Mouse (Mus musculus) erythroblast, embryonic 14.5 days (primary cell): Measurements from ENCODE around the gene Rhog. TPM values are rescaled to one million over a fixed set of nuclear protein-coding genes. Genes with fewer than 3 reads are reported as not detected.
A peak's percentile ranks its signal among the peaks of the same experiment; 100 is the strongest.

ENCODE experiments used
- H3K27me3 ChIP-seq: 2 replicates; pipeline ENCODE4 v1.6.1; 2012; ENCODE audit warnings: inconsistent platforms; ENCODE audit not compliant: control insufficient read depth
- H3K36me3 ChIP-seq: 2 replicates; pipeline ENCODE4 v1.6.1; 2012; ENCODE audit warnings: mild to moderate bottlenecking, inconsistent platforms; ENCODE audit not compliant: control insufficient read depth
- H3K4me1 ChIP-seq: 2 replicates; pipeline ENCODE4 v1.6.1; 2012; ENCODE audit warnings: inconsistent platforms; ENCODE audit not compliant: control insufficient read depth
- H3K4me3 ChIP-seq: replicated peaks from 2 replicates; pipeline ENCODE3; 2012; ENCODE audit warnings: moderate library complexity, mild to moderate bottlenecking, inconsistent platforms
- H3K9me3 ChIP-seq: 2 replicates; pipeline ENCODE4 v1.6.1; 2012; ENCODE audit warnings: low read length, inconsistent platforms, mixed read lengths; ENCODE audit not compliant: control insufficient read depth
- GATA1 ChIP-seq: IDR thresholded peaks from 2 replicates; pipeline ENCODE4 v1.6.1; 2012; ENCODE audit warnings: low read length, inconsistent platforms, mixed read lengths
- TAL1 ChIP-seq: IDR thresholded peaks from 3 replicates; pipeline ENCODE4 v1.6.1; 2012; ENCODE audit warnings: low read length, inconsistent platforms, mixed read lengths
- polyA plus RNA-seq: library from polyadenylated mRNA; stranded (reverse); fragments of >175 nt; gene quantifications from 2 replicates; pipeline ENCODE4 v1.2.3, GENCODE M21; 2012

Gene Rhog
- polyA plus RNA-seq, 1 experiment, result 7.6 TPM

- H3K4me1 ChIP-seq, result peaks cover 3% of the 10 kb centered on the region
- TF ChIP-seq TAL1 (no peak), GATA1 (no peak)
These were observed 27.7 kb downstream of the Rhog start for GRCm38 (mm10) chr7:102228049-102228670.

DNA sequence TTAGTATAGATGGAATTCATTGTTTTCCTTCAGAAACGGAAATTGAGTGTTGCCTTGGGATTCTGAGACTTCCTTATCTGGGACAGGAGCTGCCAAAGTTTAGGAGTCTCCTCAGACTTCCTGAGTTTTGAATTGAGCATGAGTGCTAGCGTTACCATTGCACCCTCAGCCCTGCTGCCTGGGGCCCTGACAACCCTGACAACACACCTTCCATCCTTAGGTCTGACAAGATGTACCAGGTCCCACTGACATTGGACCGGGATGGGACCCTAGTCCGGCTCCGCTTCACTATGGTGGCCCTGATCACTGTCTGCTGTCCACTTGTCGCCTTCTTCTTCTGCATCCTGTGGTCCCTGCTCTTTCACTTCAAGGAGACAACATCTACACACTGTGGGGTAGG lies 29.8 kb downstream of the Rhog start:
- Histone ChIP-seq H3K27me3 (no peaks in the 10 kb centered on the region), H3K36me3 (no peaks in the 10 kb centered on the region; the same call in 1 of the 2 replicates), H3K4me3 (no peak overlapping the region), H3K4me1 (peaks cover 11% of the 10 kb centered on the region), H3K9me3 (no peaks in the 10 kb centered on the region)
- no peak for TF ChIP-seq GATA1
- no peak for TF ChIP-seq TAL1

More at GRCm38 (mm10) chr7:102228049-102228670, 27.7 kb downstream of the Rhog start:
- Histone ChIP-seq H3K36me3 (no peaks in the 10 kb centered on the region; the same call in 1 of the 2 replicates), H3K4me3 (no peak overlapping the region), H3K9me3 (no peaks in the 10 kb centered on the region), H3K27me3 (no peaks in the 10 kb centered on the region)

DNA sequence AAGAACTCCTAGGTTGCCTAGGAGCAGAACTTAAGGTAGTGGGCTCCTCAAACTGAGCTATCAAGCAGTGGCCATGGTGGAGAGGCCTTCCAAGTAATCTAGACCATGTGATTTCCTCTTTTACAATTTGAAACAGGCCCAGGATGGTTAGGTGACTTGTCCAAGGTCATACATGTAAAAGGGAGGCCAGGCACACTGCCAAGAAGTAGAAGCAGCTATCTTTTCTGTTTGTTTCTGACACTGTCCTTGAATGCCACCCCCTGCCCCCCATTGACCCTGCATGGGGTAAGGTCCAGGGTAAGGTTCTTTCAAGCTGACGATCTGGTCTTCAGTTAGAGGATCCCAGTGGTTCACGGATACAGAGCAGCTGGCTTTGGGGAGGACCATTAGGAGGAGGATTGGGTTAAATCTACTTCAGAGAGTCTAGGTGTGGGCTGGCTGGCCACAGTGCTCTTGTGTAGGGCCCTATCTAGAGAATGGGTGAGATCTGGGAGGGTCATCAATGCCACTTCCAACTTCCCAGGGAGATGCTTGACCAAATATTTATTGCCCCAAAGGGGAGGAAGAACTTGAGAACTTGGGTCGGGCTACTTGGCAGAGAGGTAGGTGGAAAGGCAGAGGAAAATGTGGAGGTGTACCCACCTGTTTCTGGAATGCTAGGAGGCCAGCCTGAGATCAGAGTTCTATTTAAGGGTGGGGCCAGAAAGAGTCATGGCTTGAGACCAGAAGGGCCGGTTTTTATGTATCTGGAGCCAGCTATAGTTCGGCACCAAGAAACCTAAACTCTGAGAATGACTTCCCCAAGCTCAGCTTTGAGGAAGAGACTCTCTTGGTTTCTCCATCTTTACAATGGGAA lies 31.7 kb downstream of the Rhog start:
- H3K27me3 ChIP-seq, result no peaks in the 10 kb centered on the region
- TF ChIP-seq TAL1 (no peak), GATA1 (no peak)
- H3K36me3 ChIP-seq, result no peaks in the 10 kb centered on the region; the same call in 1 of the 2 replicates
- no peak overlapping the region for H3K4me3 ChIP-seq
- no peaks in the 10 kb centered on the region for H3K9me3 ChIP-seq
- H3K4me1 ChIP-seq, result peaks cover 11% of the 10 kb centered on the region

DNA sequence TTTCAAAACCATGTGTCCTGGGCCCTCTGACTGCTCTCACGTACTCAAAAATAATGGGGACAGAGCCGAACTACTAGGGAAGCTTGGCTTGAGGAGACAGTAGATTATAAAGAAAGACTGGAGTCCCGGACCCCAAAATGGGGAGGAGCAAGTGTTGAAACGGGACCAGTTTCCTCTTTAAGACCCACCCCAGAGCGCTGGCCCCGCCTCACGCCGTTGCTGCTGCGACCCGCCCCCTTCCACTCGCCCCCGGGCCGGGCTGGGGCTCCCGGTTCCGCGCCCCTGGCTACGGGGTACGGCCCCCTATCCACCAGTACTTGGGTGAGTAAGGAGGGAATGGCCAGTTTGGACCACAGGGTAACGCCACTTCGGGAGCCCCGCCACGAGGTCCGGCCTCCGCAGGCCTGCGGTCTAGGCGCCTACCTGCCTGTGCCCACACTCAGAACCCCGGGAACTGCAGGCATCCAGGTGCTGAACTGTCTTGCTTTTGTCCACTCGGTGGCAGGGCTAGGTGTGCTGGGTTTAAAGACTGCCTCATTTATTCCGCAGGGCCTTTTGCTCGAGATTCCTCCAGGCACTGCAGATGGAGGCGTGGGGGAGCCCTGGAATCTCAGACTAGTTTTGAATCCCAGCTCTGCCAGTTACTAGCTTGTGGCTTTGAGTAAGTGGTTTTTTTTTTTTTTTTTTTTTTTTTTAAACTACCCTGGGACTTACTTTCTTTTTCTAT lies 32.9 kb downstream of the Rhog start:
- Histone ChIP-seq H3K4me1 (peaks cover 11% of the 10 kb centered on the region), H3K9me3 (no peaks in the 10 kb centered on the region), H3K4me3 (peak overlapping the region; percentile 69), H3K27me3 (no peaks in the 10 kb centered on the region), H3K36me3 (no peaks in the 10 kb centered on the region; the same call in 1 of the 2 replicates)
- TF ChIP-seq GATA1 (no peak), TAL1 (no peak)

- Histone ChIP-seq H3K4me1 (peaks cover 11% of the 10 kb centered on the region), H3K9me3 (no peaks in the 10 kb centered on the region), H3K4me3 (peak overlapping the region; percentile 69), H3K36me3 (no peaks in the 10 kb centered on the region; the same call in 1 of the 2 replicates), H3K27me3 (no peaks in the 10 kb centered on the region)
- TF ChIP-seq GATA1, result no peak
These were observed 33.5 kb downstream of the Rhog start for GRCm38 (mm10) chr7:102222336-102222735.

DNA sequence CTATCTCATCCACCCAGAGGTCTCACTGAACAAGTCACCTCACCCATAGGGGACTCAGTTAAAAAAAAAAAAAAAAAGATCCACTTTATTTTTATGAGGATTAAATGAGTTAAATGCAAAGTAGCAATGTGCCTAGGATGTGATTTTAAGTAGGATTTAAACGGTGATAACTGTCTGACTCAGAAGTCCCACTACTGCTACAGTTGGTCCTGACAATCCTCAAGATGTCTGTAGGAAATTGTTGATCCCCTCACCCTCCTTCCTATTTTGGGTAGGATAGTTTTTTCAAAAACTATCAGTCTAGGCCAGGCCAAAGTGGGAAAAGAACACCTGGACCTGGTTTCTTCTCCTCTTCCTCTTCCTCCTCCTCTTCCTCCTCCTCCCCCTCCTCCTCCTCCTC lies 34.0 kb downstream of the Rhog start:
- Histone ChIP-seq H3K36me3 (no peaks in the 10 kb centered on the region; the same call in 1 of the 2 replicates), H3K4me3 (no peak overlapping the region), H3K9me3 (no peaks in the 10 kb centered on the region), H3K27me3 (no peaks in the 10 kb centered on the region), H3K4me1 (peaks cover 14% of the 10 kb centered on the region)
- no peak for TF ChIP-seq GATA1
- TF ChIP-seq TAL1, result no peak

DNA sequence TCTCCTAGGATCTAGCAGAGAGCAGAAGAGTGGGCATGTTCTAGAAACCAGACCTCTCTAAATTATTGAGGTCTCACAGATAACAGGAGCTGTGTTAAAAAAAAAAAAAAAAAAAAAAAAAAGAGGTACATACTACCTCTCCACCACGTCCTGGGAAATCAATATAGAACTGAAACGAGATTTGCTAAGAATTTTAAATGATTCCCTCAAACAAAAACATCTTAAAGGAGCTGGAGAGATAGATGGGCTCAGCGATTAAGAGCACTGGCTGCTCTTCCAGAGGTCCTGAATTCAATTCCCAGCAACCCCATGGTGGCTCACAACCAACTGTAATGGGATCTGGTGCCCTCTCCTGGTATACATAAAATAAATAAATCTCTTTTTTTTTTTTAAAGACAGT lies 44.8 kb downstream of the Rhog start:
- H3K36me3 ChIP-seq, result peaks cover 16% of the 10 kb centered on the region
- H3K4me3 ChIP-seq, result peak overlapping the region; percentile 99
- no peaks in the 10 kb centered on the region for H3K9me3 ChIP-seq
- H3K4me1 ChIP-seq, result peaks cover 43% of the 10 kb centered on the region
- no peaks in the 10 kb centered on the region for H3K27me3 ChIP-seq
- TF ChIP-seq GATA1 (no peak), TAL1 (no peak)

DNA sequence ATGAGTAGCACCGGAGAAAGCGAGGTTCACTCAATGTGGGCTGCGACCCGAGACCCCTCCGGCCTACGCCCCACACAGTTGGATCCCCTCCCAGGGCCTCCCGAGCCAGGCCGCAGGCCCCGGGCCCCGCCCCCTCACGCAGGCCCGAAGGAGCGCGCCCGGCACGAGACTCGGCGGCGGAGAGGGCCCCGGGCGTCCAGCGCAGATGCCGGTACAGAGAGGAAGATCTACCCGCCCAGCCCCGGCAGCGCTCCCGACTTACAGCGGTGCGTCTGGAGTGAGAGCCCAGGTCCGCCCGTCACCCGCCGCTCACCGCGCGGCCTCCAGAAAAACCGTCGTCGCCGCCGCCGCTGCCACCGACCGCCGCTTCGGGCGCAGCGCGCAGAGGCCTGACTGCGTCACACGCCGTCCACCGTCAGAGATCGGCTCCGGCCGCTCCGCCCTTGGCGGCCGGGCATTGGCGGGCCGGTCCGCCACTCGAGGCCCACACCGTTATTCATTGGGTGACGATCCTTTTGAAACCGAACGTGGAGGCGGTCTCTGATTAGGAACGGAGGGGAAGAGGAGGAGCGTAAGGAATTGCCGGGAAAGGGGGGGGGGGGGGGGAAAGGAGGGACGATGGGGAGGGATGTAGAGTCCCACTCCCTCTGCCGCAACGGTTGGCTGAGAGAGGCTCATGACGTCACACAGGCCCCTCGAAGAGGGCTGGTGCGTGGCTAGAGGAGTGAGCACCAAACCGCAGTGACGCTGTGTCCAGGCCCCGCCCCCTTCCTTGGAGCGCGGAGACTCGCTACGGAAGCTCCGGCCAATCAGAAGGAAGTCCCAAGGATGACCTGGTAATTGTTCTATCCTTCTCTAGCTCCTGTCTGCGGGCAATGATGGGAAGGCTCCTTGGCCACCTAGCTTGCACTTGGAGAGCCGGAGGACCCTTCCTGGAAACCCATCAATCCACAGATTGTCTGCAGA lies 45.8 kb downstream of the Rhog start, which contains the start of the genes Nup98 and Pgap2:
TSS of gene Nup98 (minus strand) at position 421 of the 966 bp plus-strand sequence.
TSS of gene Pgap2 (plus strand) at position 453 of the 966 bp plus-strand sequence.
- H3K27me3 ChIP-seq, result no peaks in the 10 kb centered on the region
- H3K4me1 ChIP-seq, result peaks cover 53% of the 10 kb centered on the region
- TF ChIP-seq GATA1 (no peak), TAL1 (no peak)
- peak within 1 kb of the TSS; percentile 99 for H3K4me3 ChIP-seq
- no peaks in the 10 kb centered on the region for H3K9me3 ChIP-seq
- peaks cover 16% of the 10 kb centered on the region for H3K36me3 ChIP-seq
